Mouse (Mus musculus) kidney, adult 8-10 months (tissue): ENCODE measurements around the gene Rcc2.

Experiments
- DNase-seq, 2 experiments: peaks; one replicate each; pipeline ENCODE4 v3.0.0; 2022

Rcc2 gene

GRCm38 (mm10) chr4:140711360-140711759 is 11.0 kb downstream of the Rcc2 start:
- no peak for DNase-seq

DNA sequence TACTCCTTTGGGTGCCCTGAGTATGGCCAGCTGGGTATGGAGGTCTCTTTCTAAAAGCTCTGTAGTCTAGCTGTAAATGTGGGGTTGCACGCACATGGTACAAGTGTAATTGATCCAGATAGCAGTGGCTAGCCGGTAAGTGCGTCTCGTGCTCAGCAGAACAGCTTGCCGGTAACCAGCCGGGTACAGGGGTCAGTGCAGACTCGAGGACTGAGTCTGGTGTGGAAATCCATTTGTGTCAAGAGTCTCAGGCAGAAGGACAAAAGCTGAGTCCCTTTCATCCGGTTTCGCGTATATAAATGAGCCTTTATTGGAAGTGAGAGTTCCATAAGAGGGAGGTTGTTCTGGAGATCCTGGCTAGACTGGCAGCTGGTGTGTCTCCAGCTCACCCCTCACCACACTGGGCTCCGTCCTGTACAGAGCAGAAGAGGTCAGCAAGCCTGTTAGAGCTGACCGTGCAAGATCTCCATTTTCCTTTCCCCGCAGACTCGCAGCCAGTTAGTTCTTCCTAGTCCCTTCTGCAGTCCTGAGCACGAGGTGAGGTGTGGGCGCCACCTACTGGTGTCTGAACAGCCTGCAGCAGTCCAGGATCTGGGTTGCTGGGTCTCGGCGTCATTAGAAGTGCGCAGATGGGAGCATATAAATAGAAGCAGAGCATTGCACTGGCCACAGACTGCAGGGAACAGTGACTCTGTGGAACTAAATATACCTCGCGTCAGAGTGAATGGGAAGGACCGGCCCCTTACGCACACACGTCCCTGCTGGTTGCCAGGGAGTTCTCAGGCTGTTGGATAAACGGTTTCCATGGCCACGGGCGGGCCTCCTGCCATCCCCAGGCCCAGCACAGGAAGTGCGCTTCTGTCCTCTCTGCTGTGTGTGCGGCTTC is 13.4 kb downstream of the Rcc2 start:
- peak; percentile 80 to 91 for DNase-seq

GRCm38 (mm10) chr4:140714586-140714985 is 14.2 kb downstream of the Rcc2 start:
- no peak for DNase-seq

GRCm38 (mm10) chr4:140716994-140717393 is 16.7 kb downstream of the Rcc2 start:
- DNase-seq = no peak

DNA sequence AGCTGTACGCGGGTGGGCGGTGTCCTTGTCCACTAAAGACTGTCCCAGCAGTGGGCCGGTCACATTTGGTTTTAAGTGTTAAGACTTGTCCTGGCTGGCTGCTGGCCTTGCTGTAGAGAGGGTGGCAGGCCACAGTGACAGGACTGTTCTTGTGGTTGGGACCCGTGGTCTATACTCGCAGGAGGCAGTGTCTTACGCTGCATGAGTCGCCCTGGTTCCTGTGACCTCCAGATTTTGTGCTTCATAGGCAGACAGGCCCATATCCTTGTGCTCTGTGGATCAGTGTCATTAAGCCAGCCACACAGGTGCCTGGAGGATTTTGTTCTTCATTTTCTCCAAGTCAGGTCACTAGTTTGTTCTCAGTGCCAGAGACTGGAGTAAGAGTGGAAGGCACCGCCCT is 18.1 kb downstream of the Rcc2 start:
- DNase-seq = no peak

GRCm38 (mm10) chr4:140720091-140720490 is 19.8 kb downstream of the Rcc2 start:
- no peak for DNase-seq

- no peak for DNase-seq
These were observed 21.7 kb downstream of the Rcc2 start for GRCm38 (mm10) chr4:140721968-140722490.

- DNase-seq = no peak
These were observed 22.4 kb downstream of the Rcc2 start for GRCm38 (mm10) chr4:140722710-140723109.

- no peak for DNase-seq
These were observed 22.9 kb downstream of the Rcc2 start for GRCm38 (mm10) chr4:140723192-140723591.

GRCm38 (mm10) chr4:140723801-140724200 is 23.5 kb downstream of the Rcc2 start:
- DNase-seq = no peak

GRCm38 (mm10) chr4:140724739-140725138 is 24.4 kb downstream of the Rcc2 start:
- no peak for DNase-seq

DNA sequence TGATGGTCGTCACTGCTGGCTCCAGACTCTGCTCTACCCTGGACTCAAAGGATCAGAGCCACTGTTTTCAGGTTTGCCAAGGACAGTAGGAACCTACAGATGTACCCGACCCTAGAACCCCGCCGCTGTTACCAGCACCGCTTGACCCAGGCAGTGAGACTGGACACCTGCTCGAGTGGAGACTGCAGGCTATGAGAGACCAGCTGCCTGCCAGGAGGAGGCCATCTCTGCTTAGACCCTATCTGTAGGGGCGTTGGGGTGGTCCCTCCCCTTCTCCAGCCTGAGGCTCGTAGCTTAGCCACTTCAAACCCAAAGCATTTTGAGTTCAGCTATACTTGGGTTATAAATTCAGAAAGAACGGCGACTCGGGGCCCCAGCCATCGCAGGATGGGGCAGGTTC is 26.6 kb downstream of the Rcc2 start:
- DNase-seq = no peak

- no peak for DNase-seq
These were observed 31.3 kb downstream of the Rcc2 start for GRCm38 (mm10) chr4:140731654-140732053.

DNA sequence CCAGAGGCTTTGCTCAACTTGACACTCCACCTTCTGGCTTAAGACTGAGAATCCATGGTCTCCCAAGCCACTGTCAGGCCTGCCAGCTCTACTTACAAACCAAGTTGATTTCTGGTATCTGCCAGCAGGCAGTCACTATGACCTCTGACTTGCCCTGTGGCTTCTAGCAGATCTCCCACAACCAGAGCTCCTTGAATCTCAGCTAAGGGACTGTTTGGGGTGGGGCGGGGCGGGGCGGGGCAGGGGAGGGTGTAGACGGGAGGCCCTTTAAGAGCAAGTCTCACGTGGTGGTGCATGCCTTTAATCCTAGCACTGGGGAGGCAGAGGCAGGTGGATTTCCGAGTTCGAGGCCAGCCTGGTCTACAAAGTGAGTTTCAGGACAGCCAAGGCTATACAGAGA is 32.5 kb downstream of the Rcc2 start:
- DNase-seq = no peak

DNA sequence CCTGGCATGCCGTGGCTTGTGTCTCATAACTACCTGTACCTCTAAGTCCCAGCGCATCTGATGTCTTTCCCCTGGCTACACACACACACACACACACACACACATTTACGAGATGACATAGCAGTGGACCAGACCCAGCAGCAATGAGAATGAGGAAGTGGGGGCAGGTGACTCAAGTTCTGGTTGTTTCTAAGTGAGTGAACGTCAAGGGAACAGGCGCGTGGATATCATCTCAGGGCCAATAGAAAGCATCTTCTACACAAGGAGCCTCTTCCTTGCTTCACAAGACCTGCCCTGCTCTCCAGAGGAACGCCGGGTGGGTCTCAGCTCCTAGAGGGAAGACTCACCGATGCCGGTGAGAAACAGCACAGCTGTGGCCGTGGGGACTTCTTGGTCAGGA is 40.3 kb downstream of the Rcc2 start:
- DNase-seq = no peak

- no peak for DNase-seq
These were observed 41.1 kb downstream of the Rcc2 start for GRCm38 (mm10) chr4:140741401-140741800.

DNA sequence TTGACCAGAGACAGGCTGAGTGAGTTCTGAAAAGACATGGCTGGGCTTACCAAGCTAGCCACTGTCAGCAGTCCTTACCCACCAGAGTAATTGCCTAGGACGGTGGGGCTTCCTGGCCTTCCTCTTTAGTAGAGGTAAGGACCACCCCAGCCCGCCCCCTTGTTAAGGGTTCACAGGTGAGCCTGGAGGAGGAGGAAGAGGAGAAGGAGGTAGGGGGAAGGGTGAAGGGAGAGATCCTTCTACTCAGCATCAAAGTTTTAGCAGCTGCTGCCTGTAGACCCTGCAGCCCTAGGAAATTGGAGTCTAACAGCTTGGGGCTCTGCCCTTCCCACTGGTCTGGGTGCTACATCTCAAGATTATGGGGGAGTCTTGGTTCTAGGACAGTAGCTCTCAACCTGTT is 42.2 kb downstream of the Rcc2 start, which contains the start of gene Padi6:
TSS of gene Padi6 (minus strand) at position 101 of the 400 bp plus-strand sequence.
- DNase-seq = no peak

- no peak for DNase-seq
These were observed 42.7 kb downstream of the Rcc2 start for GRCm38 (mm10) chr4:140743086-140743485.

GRCm38 (mm10) chr4:140744654-140745053 is 44.3 kb downstream of the Rcc2 start:
- DNase-seq = peak in 1 of 2 experiments; percentile 19

- no peak for DNase-seq
These were observed 47.6 kb downstream of the Rcc2 start for GRCm38 (mm10) chr4:140747978-140748377.

DNA sequence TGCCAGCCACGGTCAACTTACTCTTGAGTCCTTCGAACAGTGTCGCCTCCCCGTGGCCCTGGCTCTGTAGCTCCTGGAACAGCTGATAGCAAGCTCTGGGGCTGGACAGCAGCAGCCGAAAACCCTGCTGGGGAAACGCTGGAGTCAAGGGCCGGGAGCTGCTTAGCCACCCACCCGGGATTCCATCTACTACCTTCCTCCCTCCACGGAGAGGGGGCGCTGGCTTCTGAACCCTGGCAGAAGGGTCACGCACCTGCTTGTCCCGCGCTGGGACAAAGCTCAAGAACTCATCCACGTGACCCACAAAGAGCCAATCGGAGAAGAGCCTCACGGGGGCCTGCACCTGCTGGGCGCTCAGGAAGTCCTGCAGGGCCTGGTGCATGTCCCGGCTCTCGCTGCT is 50.0 kb downstream of the Rcc2 start:
- DNase-seq = peak; percentile 43 to 52

GRCm38 (mm10) chr4:140753366-140753765 is 53.0 kb downstream of the Rcc2 start:
- no peak for DNase-seq

DNA sequence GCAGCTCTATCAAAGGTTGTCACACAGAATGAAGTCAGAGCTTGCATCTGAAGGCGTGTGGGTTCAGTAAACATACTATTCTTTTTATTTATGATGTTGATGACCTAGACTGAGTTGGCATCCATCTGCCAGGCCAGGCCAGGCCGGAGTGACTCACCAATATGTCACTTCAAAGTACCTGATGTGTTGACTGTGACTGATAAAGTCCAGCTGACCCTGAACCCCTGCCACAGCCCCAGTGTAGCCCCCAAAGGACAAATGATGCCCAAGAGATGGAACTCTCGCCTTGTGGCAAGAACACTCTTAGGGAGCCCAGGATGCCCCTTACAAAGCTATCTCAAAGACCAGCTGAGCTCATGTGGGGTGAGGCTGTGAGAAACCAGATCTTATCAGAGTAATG is 55.5 kb downstream of the Rcc2 start:
- no peak for DNase-seq

- no peak for DNase-seq
These were observed 61.3 kb downstream of the Rcc2 start for GRCm38 (mm10) chr4:140761601-140762000.

GRCm38 (mm10) chr4:140763158-140763557 is 62.8 kb downstream of the Rcc2 start:
- DNase-seq = peak; percentile 22 to 59
